Mouse (Mus musculus) cerebellum, adult 9-11 months (tissue): ENCODE measurements around the gene Olfr1199.

Experiments used
- DNase-seq: peaks from one replicate; pipeline ENCODE4 v3.0.0; 2022

The Olfr1199 gene

GRCm38 (mm10) chr2:88760369-88760768 lies at the start of gene Olfr1199:
Gene Olfr1199, minus strand, starts transcription at chr2:88760469.
- no peak for DNase-seq

GRCm38 (mm10) chr2:88792736-88793135 lies 32.5 kb upstream of the Olfr1199 start, which contains the start of gene Olfr1201:
Gene Olfr1201, plus strand, starts transcription at chr2:88793036.
- DNase-seq: no peak

- DNase-seq: no peak
Measured at GRCm38 (mm10) chr2:88770388-88770787, 10.1 kb upstream of the Olfr1199 start, which contains the start of gene Olfr1200. Gene Olfr1200, minus strand, starts transcription at chr2:88770488.

GRCm38 (mm10) chr2:88751270-88751669 lies 9.0 kb downstream of the Olfr1199 start, which contains the start of gene Olfr1198:
Gene Olfr1198, minus strand, starts transcription at chr2:88751370.
- DNase-seq: no peak

GRCm38 (mm10) chr2:88743379-88743778 lies 16.9 kb downstream of the Olfr1199 start:
- no peak for DNase-seq

- DNase-seq: no peak
Measured at GRCm38 (mm10) chr2:88732266-88732665, 28.0 kb downstream of the Olfr1199 start, which contains the start of gene Olfr1197. Gene Olfr1197, minus strand, starts transcription at chr2:88732366.

- DNase-seq: no peak
Measured at GRCm38 (mm10) chr2:88704497-88704896, 55.8 kb downstream of the Olfr1199 start, which contains the start of gene Olfr1196. Gene Olfr1196, minus strand, starts transcription at chr2:88704597.
